Mouse (Mus musculus) ES-Bruce4 (cell line): ENCODE results near the gene Cry2. TPM values are rescaled to one million over a fixed set of nuclear protein-coding genes. Genes with fewer than 3 reads are reported as not detected.

Experiments
- H3K27ac ChIP-seq: 2 replicates; pipeline ENCODE4 v1.5.1; 2012; ENCODE audit warnings: low read length, inconsistent platforms; ENCODE audit not compliant: insufficient read depth
- H3K27me3 ChIP-seq: 2 replicates; pipeline ENCODE4 v1.6.1; 2012; ENCODE audit warnings: mild to moderate bottlenecking, low read length, inconsistent platforms; ENCODE audit not compliant: control insufficient read depth, poor library complexity, insufficient read depth, severe bottlenecking
- H3K36me3 ChIP-seq: 2 replicates; pipeline ENCODE4 v1.6.1; 2012; ENCODE audit warnings: inconsistent platforms, mild to moderate bottlenecking, low read length, moderate library complexity; ENCODE audit not compliant: control insufficient read depth, poor library complexity, insufficient read depth, severe bottlenecking
- H3K4me1 ChIP-seq: one replicate; pipeline ENCODE4 v1.8.1; 2011; ENCODE audit warnings: low read length; ENCODE audit not compliant: control insufficient read depth, insufficient read depth
- H3K4me3 ChIP-seq: 2 replicates; pipeline ENCODE4 v1.5.1; 2011; ENCODE audit warnings: low read depth, mild to moderate bottlenecking, low read length
- H3K9ac ChIP-seq: 2 replicates; pipeline ENCODE4 v1.6.1; 2012; ENCODE audit warnings: low read depth, mild to moderate bottlenecking, inconsistent platforms; ENCODE audit not compliant: poor library complexity, severe bottlenecking
- H3K9me3 ChIP-seq: replicated peaks from 2 replicates; pipeline ENCODE4 v1.6.1; 2012; ENCODE audit warnings: mild to moderate bottlenecking, low read length, inconsistent platforms; ENCODE audit not compliant: control insufficient read depth, poor library complexity, insufficient read depth, severe bottlenecking
- CTCF ChIP-seq: IDR thresholded peaks from one replicate; pipeline ENCODE4 v1.8.1; 2011; ENCODE audit warnings: low read depth, low read length
- EP300 ChIP-seq: IDR thresholded peaks from 2 replicates; pipeline ENCODE4 v1.6.1; 2011; ENCODE audit warnings: low read depth, low read length; ENCODE audit not compliant: insufficient read depth
- POLR2A ChIP-seq: IDR thresholded peaks from one replicate; pipeline ENCODE4 v1.8.1; 2011; ENCODE audit warnings: low read length; ENCODE audit not compliant: insufficient read depth
- polyA plus RNA-seq: library from polyadenylated mRNA; stranded (reverse); fragments of >200 nt; gene quantifications from 2 replicates; pipeline ENCODE4 v1.2.4, GENCODE M21; 2011; ENCODE audit warnings: low read depth; ENCODE audit not compliant: missing spikeins, insufficient read depth, insufficient read length

The Cry2 gene
- polyA plus RNA-seq, 1 experiment: 9.9 TPM

DNA sequence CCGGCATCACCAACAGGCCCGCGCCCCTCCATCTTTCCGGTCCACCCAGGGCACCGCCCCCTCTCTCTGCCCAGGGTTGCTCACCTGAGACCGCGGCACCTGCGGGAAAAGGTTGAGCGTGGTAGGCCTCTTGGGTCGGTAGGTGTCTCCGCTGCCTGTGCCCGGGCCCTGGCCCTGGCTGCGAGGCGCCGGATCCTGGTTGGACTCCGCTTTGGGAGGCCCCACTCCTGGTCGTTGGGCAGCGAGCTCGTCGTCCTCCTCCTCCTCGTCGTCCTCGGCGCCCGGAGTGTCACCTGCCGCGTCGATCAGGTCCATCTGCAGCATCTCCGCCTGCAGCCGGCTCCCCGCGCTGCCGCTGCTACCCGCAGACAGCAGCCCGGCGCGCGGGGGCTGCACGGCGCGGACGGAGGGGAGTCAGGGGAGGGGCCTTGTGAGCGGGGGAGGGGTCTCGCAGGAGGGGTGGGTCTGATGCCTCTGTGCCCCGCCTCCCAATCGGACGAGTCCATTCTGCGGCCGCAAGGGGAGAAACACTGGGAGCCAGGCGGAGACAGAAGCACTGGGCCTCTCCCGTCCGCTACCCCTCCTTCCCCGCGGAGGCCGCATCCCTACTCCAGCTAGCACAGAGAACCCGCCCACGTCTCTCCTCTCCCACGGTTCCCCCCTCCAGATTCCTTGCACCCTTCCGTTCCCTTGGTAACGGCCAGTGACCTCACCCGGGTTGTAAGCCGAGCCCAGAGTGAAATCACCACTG is 44.8 kb downstream of the Cry2 start:
- Histone ChIP-seq H3K9me3 (no peaks in the 10 kb centered on the region), H3K36me3 (no peaks in the 10 kb centered on the region), H3K27ac (no peak overlapping the region), H3K27me3 (no peaks in the 10 kb centered on the region), H3K9ac (peak overlapping the region; percentile 27; the same call in 1 of the 2 replicates), H3K4me1 (no peaks in the 10 kb centered on the region), H3K4me3 (peak overlapping the region; percentile 64)
- TF ChIP-seq EP300: no peak
- TF ChIP-seq CTCF: no peak
- no peak for TF ChIP-seq POLR2A

DNA sequence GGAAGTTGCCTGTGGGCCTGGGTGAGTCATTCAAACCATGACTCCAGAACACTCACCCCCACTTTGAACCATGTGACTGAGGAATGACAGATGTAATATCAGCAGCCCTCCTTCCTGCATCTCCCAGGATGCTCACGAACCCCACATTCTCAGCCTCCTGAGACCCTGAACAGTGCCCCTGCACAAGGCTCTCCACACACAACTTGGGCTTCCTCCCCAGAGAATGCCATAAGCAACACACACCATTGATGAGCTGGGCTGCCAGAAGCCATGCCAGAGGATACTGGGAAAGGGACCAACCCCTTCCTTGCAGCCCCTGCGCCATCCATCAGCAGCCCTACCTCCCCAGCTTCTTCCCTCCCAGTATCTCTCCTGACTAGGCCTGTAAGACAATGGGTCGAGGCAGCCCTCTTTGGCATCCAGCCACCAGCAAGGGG is 45.7 kb downstream of the Cry2 start:
- no peaks in the 10 kb centered on the region for H3K4me1 ChIP-seq
- H3K9ac ChIP-seq: no peak overlapping the region
- H3K27ac ChIP-seq: no peak overlapping the region
- H3K36me3 ChIP-seq: no peaks in the 10 kb centered on the region
- H3K27me3 ChIP-seq: no peaks in the 10 kb centered on the region
- H3K9me3 ChIP-seq: no peaks in the 10 kb centered on the region
- no peak overlapping the region for H3K4me3 ChIP-seq
- no peak for TF ChIP-seq POLR2A
- no peak for TF ChIP-seq EP300
- TF ChIP-seq CTCF: no peak

DNA sequence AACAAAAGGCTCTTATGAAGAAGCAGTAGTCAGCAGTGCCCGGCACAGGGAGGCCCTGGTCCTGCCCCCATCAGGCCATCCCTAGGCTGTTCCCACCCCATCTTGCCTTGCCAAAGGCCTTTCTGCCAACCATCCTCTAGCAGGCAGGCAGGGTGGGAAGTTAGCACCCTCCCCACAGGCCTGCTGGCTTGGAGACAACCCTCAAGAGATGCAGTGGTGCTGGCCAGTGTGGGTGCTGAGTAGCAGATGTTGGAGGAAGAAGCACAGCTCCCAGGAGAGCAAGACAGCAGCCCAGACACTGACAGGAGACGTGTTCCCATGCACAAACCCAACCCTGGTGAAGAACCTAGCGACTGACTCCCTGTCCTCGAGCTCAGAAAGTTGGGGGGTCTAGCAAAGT is 46.2 kb downstream of the Cry2 start:
- Histone ChIP-seq H3K4me3 (no peak overlapping the region), H3K9ac (no peak overlapping the region), H3K9me3 (no peaks in the 10 kb centered on the region), H3K36me3 (no peaks in the 10 kb centered on the region), H3K27me3 (no peaks in the 10 kb centered on the region), H3K27ac (no peak overlapping the region), H3K4me1 (no peaks in the 10 kb centered on the region)
- TF ChIP-seq CTCF (no peak), EP300 (no peak), POLR2A (no peak)

DNA sequence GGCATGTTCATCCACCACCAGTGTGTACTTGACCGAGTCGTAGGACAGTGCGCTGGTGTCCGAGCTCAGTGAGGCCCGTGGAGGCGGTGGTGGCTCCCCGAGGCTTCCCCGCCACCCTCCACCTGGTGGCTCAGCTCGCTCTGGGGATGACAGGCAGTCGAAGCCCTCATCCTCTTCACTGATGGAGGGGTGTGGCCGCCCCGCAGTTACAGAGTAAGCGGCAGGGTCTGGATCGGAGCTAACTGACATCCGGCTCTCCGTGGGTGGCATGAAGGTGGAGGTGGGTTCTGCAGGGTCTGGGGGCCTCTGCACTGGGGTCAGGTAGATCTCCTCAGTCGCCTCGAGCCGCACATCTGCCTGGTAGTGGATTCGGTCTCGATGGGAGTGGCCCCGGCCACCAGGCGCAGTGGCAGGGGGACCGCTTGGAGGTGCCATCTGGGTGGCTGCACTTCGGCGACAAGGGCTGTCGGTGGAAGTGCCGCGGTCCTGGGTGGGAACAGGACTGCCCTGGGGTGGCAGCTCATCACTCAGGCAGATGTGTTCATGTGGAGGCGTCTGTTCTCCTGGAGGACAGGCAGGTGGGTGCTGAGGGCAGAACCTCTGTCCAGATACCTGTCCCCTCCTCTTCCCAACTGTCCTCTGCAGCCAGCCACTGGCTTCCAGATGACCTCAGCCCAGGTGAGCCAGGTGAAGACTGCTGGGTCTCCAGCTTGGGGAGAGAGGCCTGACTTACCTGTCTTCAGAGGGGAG is 46.8 kb downstream of the Cry2 start:
- no peak overlapping the region for H3K4me3 ChIP-seq
- no peak for TF ChIP-seq POLR2A
- no peak for TF ChIP-seq EP300
- no peak for TF ChIP-seq CTCF
- H3K36me3 ChIP-seq: no peaks in the 10 kb centered on the region
- H3K27ac ChIP-seq: no peak overlapping the region
- H3K9me3 ChIP-seq: no peaks in the 10 kb centered on the region
- no peak overlapping the region for H3K9ac ChIP-seq
- no peaks in the 10 kb centered on the region for H3K27me3 ChIP-seq
- H3K4me1 ChIP-seq: no peaks in the 10 kb centered on the region

DNA sequence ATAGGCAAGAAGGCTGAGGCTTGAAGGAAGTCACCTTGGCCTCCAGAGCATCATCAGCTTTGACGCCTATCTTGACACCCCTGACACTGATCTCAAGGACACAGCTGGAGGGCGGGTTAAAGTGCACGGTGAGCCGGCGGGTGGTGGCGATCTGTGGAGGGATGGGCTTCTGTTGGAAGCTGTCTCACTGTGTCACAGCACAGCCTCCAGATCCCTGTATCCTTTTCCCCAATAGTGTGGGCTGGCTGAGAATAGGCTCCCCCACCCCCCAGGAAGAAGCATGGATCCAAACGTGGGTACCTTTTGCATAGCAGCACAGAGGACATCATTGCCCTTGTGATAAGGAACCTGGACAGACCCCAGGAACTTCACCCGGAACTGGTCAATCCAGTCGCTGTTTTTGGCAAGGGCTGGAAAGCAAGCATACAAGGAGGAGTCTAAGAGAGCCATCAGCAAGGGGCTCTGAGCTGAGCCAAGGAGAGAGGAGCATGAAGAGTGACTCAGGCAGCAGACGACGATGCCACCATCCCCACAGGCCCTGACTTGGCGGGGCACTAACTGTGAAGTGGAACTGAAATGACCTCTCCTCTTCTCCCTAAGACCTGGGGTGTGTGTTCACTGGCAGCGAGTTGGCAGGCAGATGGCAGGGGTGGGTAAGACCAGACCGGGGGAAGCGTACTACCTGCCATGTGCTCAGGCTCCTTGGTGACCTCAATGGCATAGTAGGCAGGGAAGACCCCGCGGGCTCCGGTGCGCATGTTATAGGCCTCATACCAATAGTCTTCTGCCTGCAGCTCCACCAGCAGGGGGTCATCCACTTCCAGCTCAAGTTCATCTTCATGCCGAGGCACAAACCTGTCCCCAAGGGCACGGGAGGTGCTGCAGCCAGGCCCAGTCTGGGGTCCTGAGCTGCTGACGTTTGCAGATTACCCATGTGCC is 48.5 kb downstream of the Cry2 start:
- Histone ChIP-seq H3K4me3 (no peak overlapping the region), H3K9ac (no peak overlapping the region), H3K4me1 (no peaks in the 10 kb centered on the region), H3K9me3 (no peaks in the 10 kb centered on the region), H3K27ac (no peak overlapping the region), H3K36me3 (no peaks in the 10 kb centered on the region), H3K27me3 (no peaks in the 10 kb centered on the region)
- TF ChIP-seq CTCF (no peak), POLR2A (no peak), EP300 (no peak)

DNA sequence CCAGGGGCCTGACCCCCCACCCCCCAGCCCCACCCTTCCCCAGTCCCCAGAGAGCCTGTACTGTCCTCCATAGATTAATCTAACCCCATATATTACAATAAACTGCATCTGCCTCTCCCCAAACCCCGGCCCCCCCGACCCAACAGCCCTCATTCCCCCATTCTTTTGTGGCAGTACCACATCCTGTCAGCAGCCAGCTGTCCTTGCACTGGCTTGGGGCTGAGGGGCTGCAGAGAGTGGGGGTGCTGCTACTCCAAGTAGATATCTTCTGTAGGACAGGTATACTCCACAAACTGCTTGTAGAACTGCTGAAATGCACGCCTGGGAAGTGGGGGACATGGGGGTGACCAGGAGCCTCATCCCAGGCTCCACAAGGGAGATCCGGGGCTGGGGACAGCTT is 49.7 kb downstream of the Cry2 start:
- Histone ChIP-seq H3K9ac (no peak overlapping the region), H3K4me3 (no peak overlapping the region), H3K27ac (no peak overlapping the region), H3K27me3 (no peaks in the 10 kb centered on the region), H3K36me3 (no peaks in the 10 kb centered on the region), H3K4me1 (no peaks in the 10 kb centered on the region), H3K9me3 (no peaks in the 10 kb centered on the region)
- TF ChIP-seq CTCF (no peak), POLR2A (no peak), EP300 (no peak)
